Mouse (Mus musculus): ENCODE data around the gene Wdtc1. TPM values are rescaled to one million over a fixed set of nuclear protein-coding genes. Genes with fewer than 3 reads are reported as not detected.

The Wdtc1 gene
- polyA plus RNA-seq, 1 experiment from 2014 or later, result 13.9 TPM

- WGBS, result 92% methylated on average over 2 of the region's 2 CpGs
- Histone ChIP-seq H3K4me3 (no peak overlapping the region), H3K27ac (peak overlapping the region; percentile 83; the same call in 1 of the 2 replicates), H3K4me2 (no peak overlapping the region), H3K9ac (no peak overlapping the region), H3K36me3 (peaks cover 3% of the 10 kb centered on the region; the same call in 1 of the 2 replicates), H3K27me3 (no peaks in the 10 kb centered on the region), H3K4me1 (peaks cover 41% of the 10 kb centered on the region), H3K9me3 (no peaks in the 10 kb centered on the region)
- ATAC-seq (ENCODE audit: insufficient number of reproducible peaks, low FRiP score, low TSS enrichment, low read depth), result no peak
Measured at GRCm38 (mm10) chr4:133390042-133390441, 36.8 kb upstream of the Wdtc1 start.

GRCm38 (mm10) chr4:133388781-133389552 lies 35.7 kb upstream of the Wdtc1 start:
- Histone ChIP-seq H3K4me3 (no peak overlapping the region), H3K9me3 (no peaks in the 10 kb centered on the region), H3K4me2 (no peak overlapping the region), H3K36me3 (peaks cover 7% of the 10 kb centered on the region; the same call in 1 of the 2 replicates), H3K9ac (no peak overlapping the region), H3K27me3 (no peaks in the 10 kb centered on the region), H3K27ac (peak overlapping the region; percentile 23; the same call in 1 of the 2 replicates), H3K4me1 (peaks cover 42% of the 10 kb centered on the region)
- WGBS, result 70% methylated on average over 16 of the region's 16 CpGs
- 0 out of 2 replicates have a peak, but pooled peaks have one; percentile 12 for ATAC-seq (ENCODE audit: insufficient number of reproducible peaks, low FRiP score, low TSS enrichment, low read depth)

- Histone ChIP-seq H3K27ac (no peak overlapping the region), H3K4me2 (no peak overlapping the region), H3K9me3 (no peaks in the 10 kb centered on the region), H3K9ac (no peak overlapping the region), H3K36me3 (peaks cover 7% of the 10 kb centered on the region; the same call in 1 of the 2 replicates), H3K4me1 (peaks cover 39% of the 10 kb centered on the region), H3K27me3 (no peaks in the 10 kb centered on the region), H3K4me3 (no peak overlapping the region)
- no peak for ATAC-seq (ENCODE audit: insufficient number of reproducible peaks, low FRiP score, low TSS enrichment, low read depth)
Measured at GRCm38 (mm10) chr4:133387053-133387452, 33.8 kb upstream of the Wdtc1 start.

- no peaks in the 10 kb centered on the region for H3K9me3 ChIP-seq
- WGBS, result 67% methylated on average over 7 of the region's 7 CpGs
- H3K36me3 ChIP-seq, result peaks cover 7% of the 10 kb centered on the region; the same call in 1 of the 2 replicates
- H3K9ac ChIP-seq, result no peak overlapping the region
- H3K4me1 ChIP-seq, result peaks cover 32% of the 10 kb centered on the region
- no peaks in the 10 kb centered on the region for H3K27me3 ChIP-seq
- no peak overlapping the region for H3K4me2 ChIP-seq
- peak overlapping the region; percentile 5; the same call in 1 of the 2 replicates for H3K27ac ChIP-seq
- no peak overlapping the region for H3K4me3 ChIP-seq
- no peak for ATAC-seq (ENCODE audit: insufficient number of reproducible peaks, low FRiP score, low TSS enrichment, low read depth)
Measured at GRCm38 (mm10) chr4:133386061-133386797, 32.9 kb upstream of the Wdtc1 start.

- 0 out of 2 replicates have a peak overlapping the region, but pooled peaks have one; percentile 3 for H3K27ac ChIP-seq
- H3K9ac ChIP-seq, result no peak overlapping the region
- ATAC-seq (ENCODE audit: insufficient number of reproducible peaks, low FRiP score, low TSS enrichment, low read depth), result no peak
- no peaks in the 10 kb centered on the region for H3K9me3 ChIP-seq
- no peaks in the 10 kb centered on the region for H3K27me3 ChIP-seq
- H3K4me3 ChIP-seq, result no peak overlapping the region
- H3K4me1 ChIP-seq, result peaks cover 49% of the 10 kb centered on the region
- peaks cover 5% of the 10 kb centered on the region; the same call in 1 of the 2 replicates for H3K36me3 ChIP-seq
- no peak overlapping the region for H3K4me2 ChIP-seq
- WGBS, result 53% methylated on average over 8 of the region's 8 CpGs
Measured at GRCm38 (mm10) chr4:133381141-133381540, 27.9 kb upstream of the Wdtc1 start.

GRCm38 (mm10) chr4:133380532-133380931 lies 27.3 kb upstream of the Wdtc1 start:
- WGBS, result 66% methylated on average over 6 of the region's 6 CpGs
- Histone ChIP-seq H3K9me3 (no peaks in the 10 kb centered on the region), H3K4me3 (no peak overlapping the region), H3K27ac (peak overlapping the region; percentile 12; the same call in 1 of the 2 replicates), H3K4me1 (peaks cover 55% of the 10 kb centered on the region), H3K36me3 (peaks cover 5% of the 10 kb centered on the region; the same call in 1 of the 2 replicates), H3K4me2 (no peak overlapping the region), H3K27me3 (no peaks in the 10 kb centered on the region), H3K9ac (no peak overlapping the region)
- ATAC-seq (ENCODE audit: insufficient number of reproducible peaks, low FRiP score, low TSS enrichment, low read depth), result no peak

- Histone ChIP-seq H3K36me3 (peaks cover 3% of the 10 kb centered on the region; the same call in 1 of the 2 replicates), H3K27ac (peak overlapping the region; percentile 68; the same call in 1 of the 2 replicates), H3K4me2 (no peak overlapping the region), H3K9me3 (no peaks in the 10 kb centered on the region), H3K4me1 (peaks cover 54% of the 10 kb centered on the region), H3K4me3 (no peak overlapping the region), H3K27me3 (no peaks in the 10 kb centered on the region), H3K9ac (no peak overlapping the region)
- 42% methylated on average over 3 of the region's 3 CpGs for WGBS
- no peak for ATAC-seq (ENCODE audit: insufficient number of reproducible peaks, low FRiP score, low TSS enrichment, low read depth)
Measured at GRCm38 (mm10) chr4:133379861-133380260, 26.6 kb upstream of the Wdtc1 start.

- WGBS, result 32% methylated on average over 5 of the region's 5 CpGs
- H3K4me1 ChIP-seq, result peaks cover 51% of the 10 kb centered on the region
Measured at GRCm38 (mm10) chr4:133379046-133379347, 25.7 kb upstream of the Wdtc1 start.

GRCm38 (mm10) chr4:133378236-133379045 lies 25.2 kb upstream of the Wdtc1 start:
- Histone ChIP-seq H3K4me2 (peak overlapping the region; percentile 22; the same call in 1 of the 2 replicates), H3K27ac (peak overlapping the region; percentile 86), H3K4me1 (peaks cover 56% of the 10 kb centered on the region), H3K4me3 (peak overlapping the region; percentile 7; the same call in 1 of the 2 replicates), H3K9me3 (no peaks in the 10 kb centered on the region), H3K9ac (no peak overlapping the region), H3K27me3 (no peaks in the 10 kb centered on the region), H3K36me3 (no peaks in the 10 kb centered on the region; the same call in 1 of the 2 replicates)
- WGBS, result 17% methylated on average over 13 of the region's 13 CpGs
- ATAC-seq (ENCODE audit: insufficient number of reproducible peaks, low FRiP score, low TSS enrichment, low read depth), result peak; percentile 77

More at GRCm38 (mm10) chr4:133379046-133379347, 25.7 kb upstream of the Wdtc1 start:
- Histone ChIP-seq H3K27ac (peak overlapping the region; percentile 86), H3K27me3 (no peaks in the 10 kb centered on the region), H3K36me3 (no peaks in the 10 kb centered on the region; the same call in 1 of the 2 replicates), H3K9ac (no peak overlapping the region), H3K4me3 (no peak overlapping the region), H3K4me2 (0 out of 2 replicates have a peak overlapping the region, but pooled peaks have one; percentile 17), H3K9me3 (no peaks in the 10 kb centered on the region)
- no peak; the same call in 1 of the 2 replicates for ATAC-seq (ENCODE audit: insufficient number of reproducible peaks, low FRiP score, low TSS enrichment, low read depth)

GRCm38 (mm10) chr4:133375812-133376577 lies 22.7 kb upstream of the Wdtc1 start:
- Histone ChIP-seq H3K9me3 (no peaks in the 10 kb centered on the region), H3K27ac (no peak overlapping the region), H3K9ac (no peak overlapping the region), H3K27me3 (no peaks in the 10 kb centered on the region), H3K4me3 (no peak overlapping the region), H3K4me1 (peaks cover 77% of the 10 kb centered on the region), H3K4me2 (no peak overlapping the region), H3K36me3 (peaks cover 2% of the 10 kb centered on the region; the same call in 1 of the 2 replicates)
- 77% methylated on average over 10 of the region's 10 CpGs for WGBS
- ATAC-seq (ENCODE audit: insufficient number of reproducible peaks, low FRiP score, low TSS enrichment, low read depth), result no peak

- WGBS, result 64% methylated on average over 4 of the region's 4 CpGs
- Histone ChIP-seq H3K4me3 (no peak overlapping the region), H3K36me3 (peaks cover 2% of the 10 kb centered on the region; the same call in 1 of the 2 replicates), H3K27ac (no peak overlapping the region), H3K9ac (no peak overlapping the region), H3K9me3 (no peaks in the 10 kb centered on the region), H3K27me3 (no peaks in the 10 kb centered on the region), H3K4me1 (peaks cover 69% of the 10 kb centered on the region), H3K4me2 (no peak overlapping the region)
- ATAC-seq (ENCODE audit: insufficient number of reproducible peaks, low FRiP score, low TSS enrichment, low read depth), result no peak
Measured at GRCm38 (mm10) chr4:133374011-133374410, 20.7 kb upstream of the Wdtc1 start.
